Mouse (Mus musculus) forebrain, embryonic 10.5 days (tissue): ENCODE measurements around the gene Gm20075. TPM values are rescaled to one million over a fixed set of nuclear protein-coding genes. Genes with fewer than 3 reads are reported as not detected.

Experiments used
- DNase-seq: peaks from one replicate; pipeline ENCODE4 v3.0.0-alpha.2; 2017; ENCODE audit warnings: low spot score; ENCODE audit errors: extremely low spot score
- H3K27ac ChIP-seq: fragments of 300-500 bp; sonication (generic); 2 replicates; pipeline ENCODE4 v1.5.1; 2016; ENCODE audit warnings: mild to moderate bottlenecking
- H3K27me3 ChIP-seq: fragments of 300-500 bp; sonication (generic); 2 replicates; pipeline ENCODE4 v1.6.1; 2016; ENCODE audit warnings: mild to moderate bottlenecking; ENCODE audit not compliant: poor library complexity, severe bottlenecking
- H3K36me3 ChIP-seq: fragments of 300-500 bp; sonication (generic); replicated peaks from 2 replicates; pipeline ENCODE4 v1.6.1; 2016; ENCODE audit warnings: mild to moderate bottlenecking, moderate library complexity
- H3K4me1 ChIP-seq: fragments of 300-500 bp; sonication (generic); 2 replicates; pipeline ENCODE4 v1.6.1; 2016
- H3K4me3 ChIP-seq: fragments of 300-500 bp; sonication (generic); 2 replicates; pipeline ENCODE4 v1.5.1; 2016; ENCODE audit warnings: mild to moderate bottlenecking, moderate library complexity
- H3K9me3 ChIP-seq: fragments of 300-500 bp; sonication (generic); 2 replicates; pipeline ENCODE4 v1.6.1; 2016; ENCODE audit warnings: mild to moderate bottlenecking, moderate library complexity
- WGBS: fragments of 180-500 bp; shearing (Covaris S2); methylation state at CpG from one replicate; pipeline ENCODE4 v1.1.7; 2016; 5-methylcytosine and 5-hydroxymethylcytosine counted together
- polyA plus RNA-seq: library from polyadenylated mRNA; unstranded; fragments of >200 nt; fragmentation: Nextera tagmentation; extraction: Ambion mirVana; gene quantifications from 2 replicates; pipeline ENCODE4 v1.2.1, GENCODE M21; 2016

Gm20075 gene
- polyA plus RNA-seq, 1 experiment from 2014 or later: 31.3 TPM

GRCm38 (mm10) chr13:96040275-96041042 is 40.7 kb downstream of the Gm20075 start:
- Histone ChIP-seq H3K27ac (no peak overlapping the region), H3K4me3 (no peak overlapping the region), H3K9me3 (no peaks in the 10 kb centered on the region), H3K4me1 (no peaks in the 10 kb centered on the region; the same call in 1 of the 2 replicates), H3K27me3 (no peaks in the 10 kb centered on the region), H3K36me3 (no peaks in the 10 kb centered on the region)
- 90% methylated on average over 11 of the region's 11 CpGs for WGBS
- no peak for DNase-seq

- no peak for DNase-seq
- Histone ChIP-seq H3K9me3 (no peaks in the 10 kb centered on the region), H3K27ac (no peak overlapping the region), H3K27me3 (no peaks in the 10 kb centered on the region), H3K4me3 (no peak overlapping the region), H3K4me1 (no peaks in the 10 kb centered on the region), H3K36me3 (no peaks in the 10 kb centered on the region)
- 84% methylated on average over 1 of the region's 1 CpGs for WGBS
Measured at GRCm38 (mm10) chr13:96039536-96039935, 41.6 kb downstream of the Gm20075 start.

GRCm38 (mm10) chr13:96030368-96031223 is 50.6 kb downstream of the Gm20075 start:
- 63% methylated on average over 19 of the region's 19 CpGs for WGBS

More at GRCm38 (mm10) chr13:96030368-96031223, 50.6 kb downstream of the Gm20075 start:
- Histone ChIP-seq H3K27me3 (no peaks in the 10 kb centered on the region), H3K36me3 (no peaks in the 10 kb centered on the region), H3K27ac (no peak overlapping the region), H3K4me1 (no peaks in the 10 kb centered on the region), H3K9me3 (no peaks in the 10 kb centered on the region), H3K4me3 (no peak overlapping the region)
- peak; percentile 61 for DNase-seq

Other genes starting within 250 kb of the Gm20075 start
- gene Iqgap2, start 189.5 kb downstream of the Gm20075 start, polyA plus RNA-seq: 13.6 and 14.0 TPM in 2 replicates
- gene Gm17190, start 678 bp upstream of the Gm20075 start, polyA plus RNA-seq: not detected in 2 replicates
- 0.31 and 0.38 TPM in 2 replicates for gene Sv2c, start 51.2 kb upstream of the Gm20075 start, polyA plus RNA-seq